Mouse (Mus musculus) ovary, postnatal 10 days (tissue): Measurements from ENCODE around the gene Smco4.
"Not testable (repeated sequence)": the region's sequence is repeated elsewhere in the genome, so short reads cannot be mapped to it uniquely, and the experiment has no call there.

ENCODE experiments used
- DNase-seq: peaks from one replicate; pipeline ENCODE4 v3.0.0; 2022; ENCODE audit warnings: low spot score

Gene Smco4

DNA sequence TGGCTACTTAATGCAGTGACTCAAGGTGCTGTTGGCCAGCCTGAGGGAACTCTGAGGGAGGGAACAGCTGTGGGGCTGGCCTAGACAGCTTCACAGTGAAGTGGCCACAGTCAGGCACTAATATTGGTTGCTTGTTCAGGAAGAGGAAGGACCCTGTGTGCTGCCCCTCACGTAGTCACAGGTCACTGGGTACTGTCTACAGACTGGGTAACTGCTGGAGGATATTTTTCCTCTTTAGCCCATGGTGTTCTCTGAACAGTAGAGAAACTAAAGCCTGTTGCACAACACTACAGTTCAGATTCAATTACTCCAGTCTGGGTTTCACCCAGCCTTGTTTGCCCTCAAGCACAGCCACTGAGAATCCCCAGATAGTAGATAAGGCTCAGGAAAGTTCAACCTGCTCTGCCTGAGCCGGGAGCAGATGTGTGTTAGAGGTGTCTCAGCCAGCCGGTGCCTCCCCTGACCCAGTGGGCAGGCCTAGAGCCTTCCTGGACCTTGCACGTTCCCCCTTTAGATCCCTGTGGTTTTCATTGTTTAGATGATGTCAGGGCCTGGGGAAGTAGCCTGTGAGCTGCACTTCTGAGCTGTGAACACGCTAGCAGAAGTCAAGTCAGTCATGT is 48.6 kb downstream of the Smco4 start:
- no peak for DNase-seq

DNA sequence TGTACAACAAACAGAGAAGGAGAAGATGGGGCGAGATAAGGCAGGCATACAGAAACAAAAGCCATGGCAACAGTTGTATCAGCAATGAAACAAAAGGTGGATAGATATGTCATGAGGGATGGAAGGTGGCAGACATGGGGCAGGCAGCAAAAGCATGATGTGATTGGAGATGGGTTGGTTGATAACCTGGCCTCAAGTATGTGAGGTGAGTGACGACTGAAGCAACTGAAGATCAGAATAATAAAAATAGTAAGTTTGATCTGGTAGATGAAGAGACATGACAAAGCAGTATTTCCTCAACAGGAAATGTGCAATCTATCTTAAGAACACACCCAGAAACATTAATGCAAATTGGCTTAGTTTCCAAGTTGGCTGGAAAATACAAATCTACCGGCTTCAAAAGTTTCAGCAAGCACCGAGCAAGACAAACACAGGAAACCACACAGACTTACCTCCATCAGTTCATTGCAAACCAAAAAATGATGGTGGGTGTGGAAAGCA is 57.3 kb downstream of the Smco4 start:
- DNase-seq = no peak

DNA sequence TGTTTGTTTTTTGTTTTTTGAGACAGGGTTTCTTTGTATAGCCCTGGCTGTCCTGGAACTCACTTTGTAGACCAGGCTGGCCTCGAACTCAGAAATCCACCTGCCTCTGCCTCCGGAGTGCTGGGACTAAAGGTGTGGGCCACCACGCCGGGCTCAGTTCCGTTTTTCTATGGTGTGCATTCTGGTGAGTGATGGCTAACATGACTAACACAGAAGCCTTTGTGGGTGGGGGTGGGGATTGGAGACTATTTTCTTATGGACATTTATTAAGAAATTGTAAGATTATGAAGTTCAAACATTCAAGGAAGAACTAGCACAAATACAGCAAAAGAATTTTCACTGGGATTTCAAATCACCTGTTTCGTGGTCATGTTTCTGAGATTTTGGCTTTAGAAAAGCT is 57.8 kb downstream of the Smco4 start:
- not testable (repeated sequence) for DNase-seq

DNA sequence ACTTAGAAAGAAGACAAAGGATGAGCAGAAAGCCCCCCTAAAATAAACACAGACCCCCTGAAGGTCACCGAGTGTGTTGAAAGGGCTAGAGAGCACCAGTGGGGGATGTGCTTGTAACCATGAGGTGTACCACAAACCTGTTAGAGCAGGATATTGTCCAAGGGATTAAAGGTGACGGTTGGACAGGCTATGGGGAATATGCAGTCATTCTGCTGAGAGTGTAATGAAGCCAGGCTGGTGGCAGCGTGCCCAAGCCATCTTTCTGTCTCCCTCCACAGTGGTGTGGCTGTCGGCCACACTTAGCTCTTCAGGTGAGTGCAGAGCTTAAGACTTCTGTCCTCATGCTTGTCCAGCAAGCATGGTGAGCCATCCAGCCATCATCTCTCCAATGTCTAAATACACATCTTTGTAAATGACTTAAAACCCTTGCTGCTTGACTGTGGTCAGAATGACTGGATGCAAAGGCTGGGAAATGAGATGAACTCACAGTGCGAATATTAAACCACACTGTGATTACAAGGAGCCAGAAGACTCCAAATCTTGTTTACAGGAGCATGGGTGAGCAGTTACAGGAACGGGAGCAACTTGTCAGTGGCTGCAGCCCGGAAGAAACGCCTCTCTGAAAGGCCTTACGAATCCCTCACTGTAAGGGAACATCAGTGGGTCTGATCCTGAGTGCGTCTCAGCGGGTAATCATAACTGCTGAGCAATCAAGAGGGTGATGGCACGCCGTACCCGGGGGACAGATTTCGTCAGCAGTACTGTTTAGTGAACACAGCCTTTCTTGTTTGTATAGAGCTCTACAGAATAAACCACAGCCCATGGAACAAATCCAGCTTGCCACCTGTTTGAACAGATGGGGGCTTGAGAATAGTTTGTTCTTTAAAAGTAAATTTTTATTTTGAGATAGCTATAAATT is 59.0 kb downstream of the Smco4 start:
- no peak for DNase-seq

DNA sequence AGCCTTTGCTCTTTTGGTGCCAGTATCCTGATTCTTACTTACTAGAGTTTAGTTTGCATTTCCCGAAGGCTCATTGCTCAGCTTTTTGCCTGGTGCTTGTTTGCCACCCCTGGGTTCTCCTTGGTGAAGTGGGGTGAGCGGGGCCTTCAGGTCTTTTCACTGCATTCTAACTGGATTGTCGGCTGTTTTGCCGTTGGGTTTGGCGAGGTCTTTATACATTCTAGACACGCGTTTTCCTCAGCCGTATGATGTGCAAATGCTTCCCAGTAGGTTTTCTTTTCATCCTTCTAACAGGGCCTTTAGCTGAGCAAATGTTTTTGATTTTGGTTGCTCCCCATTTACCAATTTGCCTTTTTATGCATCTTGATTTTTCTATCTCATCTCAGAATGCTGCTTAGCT is 60.1 kb downstream of the Smco4 start:
- DNase-seq = no peak

DNA sequence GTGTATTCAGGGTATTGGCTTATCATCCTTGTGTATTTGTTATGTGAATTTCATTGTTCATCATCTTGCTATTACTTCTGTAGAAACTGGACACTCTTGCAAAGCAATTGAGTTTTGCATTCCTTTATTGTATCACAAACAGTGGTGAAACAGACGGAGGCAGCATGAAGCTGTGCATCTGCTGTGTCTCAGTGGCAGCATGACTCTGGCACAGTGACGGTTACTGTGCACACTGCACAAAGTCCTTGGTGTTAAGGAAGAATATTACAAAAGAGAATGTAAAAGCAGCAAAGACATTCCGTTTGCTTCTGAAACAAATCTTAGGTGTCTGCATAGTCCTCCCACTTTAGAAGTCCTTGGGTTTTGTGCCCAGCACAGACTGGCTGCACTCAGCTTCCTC is 67.2 kb downstream of the Smco4 start:
- DNase-seq = no peak

DNA sequence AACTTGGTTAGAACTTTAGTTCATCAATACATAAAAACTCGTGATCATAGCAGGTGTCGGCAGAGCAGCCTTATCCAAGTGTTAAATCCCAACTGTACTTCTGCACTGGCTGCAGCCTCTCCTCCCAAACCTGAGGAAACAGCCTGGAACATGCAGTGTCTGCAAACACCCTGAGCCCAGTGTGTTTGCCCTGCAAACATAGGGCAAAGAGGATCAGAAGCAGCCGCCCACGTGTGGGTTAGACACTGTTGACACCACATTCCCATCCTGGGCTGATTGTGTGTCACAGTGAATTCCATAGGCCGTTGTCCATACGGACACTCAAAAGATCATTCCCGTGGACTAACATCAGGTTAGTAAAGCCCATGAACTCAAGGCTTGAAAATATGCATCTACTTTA is 69.1 kb downstream of the Smco4 start:
- no peak for DNase-seq

DNA sequence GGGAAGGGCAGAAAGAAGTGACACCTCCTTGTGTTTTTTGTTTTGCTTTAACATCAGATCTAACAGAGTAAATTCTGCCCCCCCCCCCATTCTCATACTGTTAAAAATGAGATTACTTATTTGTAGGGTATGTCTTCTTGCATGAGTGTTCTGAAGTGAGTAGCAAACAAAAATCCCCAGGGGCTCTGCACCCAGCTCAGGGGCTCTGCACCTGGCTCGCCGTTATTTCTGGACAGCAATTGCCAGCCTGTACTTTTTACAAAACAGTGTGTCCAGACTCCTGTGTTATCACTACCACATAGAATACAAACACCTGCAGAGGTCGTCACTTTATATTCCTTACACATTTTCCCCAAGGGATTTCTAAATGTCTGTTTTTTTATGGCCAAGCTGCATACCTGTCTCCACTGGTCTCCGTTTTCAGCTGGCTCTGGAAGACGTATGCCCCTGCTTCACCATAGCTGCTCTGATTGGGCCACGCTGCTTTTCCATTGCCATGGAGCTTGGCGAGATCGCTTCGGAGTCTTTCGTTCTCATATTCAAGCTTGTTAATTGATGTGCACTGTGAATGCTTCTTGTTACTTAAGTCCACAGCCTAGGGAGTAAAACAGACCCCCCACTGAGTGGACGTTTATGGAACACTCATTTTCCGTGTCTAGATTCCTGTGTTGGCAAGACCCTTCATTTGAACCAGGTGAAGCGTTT is 81.7 kb downstream of the Smco4 start:
- DNase-seq = no peak

DNA sequence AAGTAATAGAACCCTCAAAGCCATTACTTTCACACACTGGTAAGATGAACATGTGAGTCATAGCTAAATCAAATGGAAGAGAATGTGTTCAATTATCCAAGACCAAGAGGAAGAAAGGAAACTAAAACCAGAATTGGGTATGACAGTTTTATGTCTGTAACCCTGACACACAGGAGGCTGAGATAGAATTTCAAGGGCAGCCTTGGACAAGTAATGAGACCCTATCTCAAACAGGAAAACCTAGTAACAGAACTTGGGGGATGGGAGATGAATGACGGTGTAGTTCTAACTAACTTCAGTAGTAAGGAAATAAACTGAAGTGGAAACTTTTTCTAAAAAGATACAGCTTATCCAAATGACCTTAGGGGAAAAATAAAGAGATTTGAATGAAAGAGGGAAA is 85.2 kb downstream of the Smco4 start:
- DNase-seq = no peak

DNA sequence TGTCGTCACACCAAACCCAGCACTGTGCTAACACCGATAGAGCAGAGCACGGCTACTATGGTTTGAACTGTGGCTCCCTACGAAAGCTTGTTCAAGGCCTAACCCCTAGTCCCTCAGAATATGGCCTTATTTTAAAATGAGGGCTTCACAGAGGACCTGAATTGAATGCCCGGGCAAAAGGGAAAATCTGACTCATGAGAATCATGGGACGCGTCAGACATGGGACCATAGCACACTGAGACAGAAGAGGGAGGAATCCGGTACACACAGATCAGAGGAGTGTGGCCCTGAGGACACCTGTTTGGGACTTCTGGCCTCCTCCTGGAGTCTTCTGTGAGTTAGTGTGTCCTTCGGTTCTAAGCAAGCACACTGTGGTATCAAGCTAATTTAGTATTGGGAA is 85.7 kb downstream of the Smco4 start:
- no peak for DNase-seq

DNA sequence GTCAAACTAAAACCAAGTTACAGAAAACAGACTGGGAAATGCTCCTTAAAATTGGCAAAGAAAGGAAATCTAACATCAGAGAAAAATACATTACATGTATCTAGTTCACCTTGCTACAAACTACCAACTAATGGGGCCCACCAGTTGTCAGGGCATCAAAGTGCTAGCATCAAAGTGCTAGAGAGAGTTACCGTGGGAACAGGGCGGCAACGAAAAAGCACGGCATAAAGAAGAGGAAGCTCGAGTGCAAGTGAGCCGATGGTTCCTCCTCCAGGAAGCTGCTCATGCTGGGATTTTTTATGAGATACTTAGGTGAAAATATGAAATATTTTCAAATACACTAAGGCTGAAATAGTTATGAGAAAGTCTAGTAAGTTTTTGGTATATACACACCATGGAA is 86.9 kb downstream of the Smco4 start:
- DNase-seq = no peak

DNA sequence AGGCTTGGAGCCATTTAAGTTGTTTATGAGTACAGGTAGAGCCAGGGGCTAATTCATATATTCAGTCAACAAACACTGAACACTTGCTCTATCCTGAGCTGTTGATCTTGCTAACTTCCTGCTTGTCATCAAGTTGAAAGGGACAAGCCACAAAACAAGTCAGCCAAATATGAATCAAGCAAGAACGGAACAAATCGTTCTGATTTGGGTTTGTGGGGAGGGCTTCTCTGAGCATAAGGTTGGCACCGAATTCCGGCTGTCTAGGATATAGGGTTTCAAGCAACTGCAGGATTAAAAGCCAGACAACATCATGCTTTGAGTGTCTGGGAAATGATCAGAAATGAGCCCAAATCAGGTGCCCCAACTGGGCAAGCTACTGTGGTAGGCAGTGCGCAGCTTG is 88.8 kb downstream of the Smco4 start:
- no peak for DNase-seq

DNA sequence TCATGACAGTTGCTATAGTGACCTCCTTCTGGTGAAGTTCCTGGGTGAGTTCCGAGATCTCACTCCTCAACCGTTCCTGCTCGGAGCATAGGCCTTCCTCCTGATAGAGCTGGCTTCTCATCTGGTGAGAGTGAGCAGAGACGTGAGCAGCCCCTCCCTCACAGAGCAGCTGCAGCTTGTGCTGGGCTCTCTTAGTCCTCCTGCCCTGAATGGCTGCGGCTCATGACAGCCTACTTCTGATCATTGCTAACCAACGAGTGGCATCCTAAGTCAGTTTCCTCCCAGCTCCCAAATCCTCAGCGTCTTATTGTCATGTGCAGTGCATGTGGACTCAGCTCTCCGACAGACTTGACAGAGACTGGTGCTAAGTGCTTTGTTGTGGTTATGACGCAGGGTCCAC is 91.0 kb downstream of the Smco4 start:
- no peak for DNase-seq

DNA sequence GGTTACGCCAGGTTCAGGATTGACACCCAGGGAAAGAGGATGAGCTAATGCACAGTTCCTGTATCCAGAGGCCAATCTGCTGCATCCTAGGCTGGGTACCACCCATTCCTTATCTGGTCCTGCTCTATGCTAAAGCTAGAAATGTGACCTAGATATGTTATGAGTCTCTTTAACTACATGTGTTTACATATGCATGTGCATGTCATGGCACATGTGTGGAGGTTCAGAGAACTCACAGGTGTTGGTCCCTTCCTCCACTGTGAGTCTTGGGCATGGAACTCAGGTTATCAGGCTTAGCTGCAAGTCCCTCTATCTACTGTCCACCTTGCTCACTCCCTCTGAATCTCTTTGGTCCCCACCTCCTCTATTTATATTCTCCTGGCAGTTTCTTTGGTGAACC is 92.7 kb downstream of the Smco4 start:
- DNase-seq = no peak

DNA sequence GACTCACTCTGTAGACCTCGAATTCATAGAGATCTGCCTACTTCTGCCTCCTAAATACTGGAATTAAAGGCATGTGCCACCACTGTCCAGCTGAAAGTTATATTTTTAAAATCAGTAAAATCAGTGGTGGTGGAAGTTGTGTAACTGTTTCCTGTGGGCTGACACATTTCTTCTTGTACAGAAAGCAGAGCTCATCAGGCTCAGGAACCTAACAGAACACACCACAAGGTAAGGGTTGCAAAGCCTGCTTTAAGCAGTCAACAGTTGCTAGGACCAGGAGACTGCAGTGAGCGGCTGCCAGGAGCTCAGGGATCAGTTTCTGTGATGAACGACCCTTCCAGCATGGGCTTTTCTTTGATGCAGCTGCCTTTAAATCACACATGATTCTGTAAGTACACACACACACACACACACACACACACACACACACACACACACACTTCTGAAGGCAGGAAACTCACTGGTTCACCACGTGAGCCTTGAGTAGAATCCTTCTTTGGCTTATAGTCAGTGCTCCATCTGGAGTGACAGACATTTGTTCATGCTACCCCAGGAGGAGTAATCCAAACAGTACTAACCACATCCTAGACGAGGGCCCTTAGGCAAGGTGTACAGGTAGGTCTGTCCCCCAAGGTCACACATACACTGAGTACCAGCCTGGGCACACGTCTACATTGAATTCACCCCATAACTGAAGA is 94.1 kb downstream of the Smco4 start:
- no peak for DNase-seq

DNA sequence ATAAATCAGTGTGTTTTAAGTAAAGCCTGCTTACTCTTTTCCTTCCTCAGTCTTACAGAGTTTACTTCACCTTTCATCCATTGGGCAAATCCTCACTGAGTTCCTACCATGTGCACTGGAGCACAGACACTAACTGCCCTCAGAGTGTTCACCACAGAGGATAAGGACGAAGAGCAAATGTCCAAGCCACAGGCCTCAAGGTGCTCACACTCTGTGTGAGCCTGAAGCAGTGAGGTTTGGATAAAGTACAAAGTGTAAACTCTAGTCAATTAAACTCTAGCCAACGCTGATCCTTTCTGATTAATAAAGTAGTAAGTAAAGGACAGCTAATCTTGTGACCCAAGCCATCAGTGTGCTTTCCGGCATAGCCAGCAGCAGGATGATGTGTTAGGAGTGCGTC is 100.9 kb downstream of the Smco4 start:
- DNase-seq = no peak
